Mouse (Mus musculus) kidney, adult 2 months (tissue): ENCODE results near the gene Sgsh.

Source experiments
- CTCF ChIP-seq: fragments of 200-500 bp; conservative IDR thresholded peaks from 2 replicates; pipeline ENCODE4 v1.5.1; 2011; ENCODE audit warnings: low read depth, mild to moderate bottlenecking, control low read depth, low read length, moderate library complexity, mixed read lengths; ENCODE audit not compliant: insufficient read depth, insufficient read length
- POLR2A ChIP-seq: fragments of 200-500 bp; IDR thresholded peaks from one replicate; pipeline ENCODE4 v1.6.1; 2011; ENCODE audit warnings: low read depth, low read length, control low read depth

DNA sequence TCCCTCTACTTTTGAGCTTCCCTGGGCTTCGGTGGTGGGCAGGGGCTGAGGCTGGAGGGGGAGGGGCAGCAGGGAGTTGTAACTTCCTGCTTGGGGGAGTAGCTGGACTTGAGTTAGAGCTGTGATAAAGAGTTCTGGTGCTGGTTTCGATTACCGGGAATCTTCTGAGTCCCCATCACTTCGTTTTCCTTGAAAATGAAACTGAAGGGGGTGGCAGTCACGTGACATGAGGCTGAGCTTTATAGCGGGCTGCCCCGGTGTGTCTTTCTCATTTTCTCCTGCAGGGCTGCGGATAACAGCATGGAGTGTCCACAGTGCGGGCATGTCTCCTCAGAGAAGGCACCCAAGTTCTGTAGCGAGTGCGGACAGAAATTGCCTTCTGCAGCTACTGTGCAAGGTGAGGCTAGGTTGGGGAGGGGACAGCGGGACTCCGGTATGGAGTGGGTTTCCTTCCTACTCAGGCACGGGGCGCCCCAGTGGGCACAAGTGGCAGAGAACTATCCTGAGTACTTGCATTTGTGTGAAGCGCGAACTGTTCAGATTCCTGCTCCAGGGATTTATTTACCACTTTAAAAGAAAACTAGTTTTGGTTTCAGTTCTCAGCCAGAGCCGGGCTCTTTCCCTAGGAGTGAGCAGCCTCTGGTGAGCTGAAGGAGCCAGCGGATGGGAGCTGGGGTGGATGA, 37.6 kb upstream of the Sgsh start, which contains the start of gene Rnf213:
- TF ChIP-seq CTCF (peak; percentile 26; the same call in 1 of the 2 replicates), POLR2A (no peak)
